Mouse (Mus musculus) CD4-positive, CD25-positive, alpha-beta regulatory T cell, adult 4 months (primary cell): ENCODE measurements at regions not wholly inside any gene's neighbourhood (a gene's known extent, or its start where the extent isn't known, plus 50 kb on each side); places are given as distances from the start of the nearest gene placed in this dataset.
A peak's percentile ranks its signal among the peaks of the same experiment; 100 is the strongest.
"Not testable (repeated sequence)": the region's sequence is repeated elsewhere in the genome, so short reads cannot be mapped to it uniquely, and the experiment has no call there.

Experiments
- ATAC-seq: one replicate; pipeline ENCODE4 v1.8.0; 2017

DNA sequence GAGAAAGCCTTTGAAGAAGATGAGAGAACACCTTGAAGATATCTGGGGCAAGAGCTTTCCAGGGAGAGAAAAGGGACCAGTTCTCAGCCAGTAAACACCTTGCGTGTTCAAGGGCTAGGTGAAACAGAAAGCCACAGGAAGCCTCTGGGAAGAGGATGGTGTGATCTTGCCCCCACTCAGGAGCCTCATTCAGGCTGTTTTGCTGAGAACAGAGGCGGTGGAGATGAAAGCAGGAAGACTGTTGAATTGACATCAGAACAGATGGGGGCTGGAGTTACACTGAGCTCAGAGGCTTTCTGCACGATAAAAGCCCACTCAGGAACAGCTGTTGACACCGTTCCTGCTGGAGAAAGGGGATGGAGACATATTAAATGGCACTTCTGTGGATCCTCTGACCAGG, 262.5 kb downstream of the Dad1 start:
- no peak for ATAC-seq

DNA sequence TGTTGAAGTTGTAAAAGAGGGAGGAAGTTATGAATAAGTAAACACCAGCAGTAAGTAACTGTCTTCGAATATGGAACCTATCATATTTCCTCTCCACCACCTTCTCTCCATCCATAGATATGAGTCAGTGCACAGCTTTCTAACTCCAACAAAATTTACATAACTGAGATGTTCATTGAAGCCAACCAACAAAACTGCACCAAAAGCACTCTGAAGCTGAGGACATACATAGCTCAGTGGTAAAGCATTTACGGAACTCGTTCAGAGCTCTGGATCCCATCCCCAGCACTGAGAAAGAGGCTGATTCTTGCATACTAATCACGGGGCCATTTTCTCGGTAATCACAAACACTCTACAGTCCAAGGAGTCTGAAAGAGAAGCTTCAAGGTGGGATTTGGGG, 273.1 kb downstream of the Dad1 start:
- no peak for ATAC-seq

DNA sequence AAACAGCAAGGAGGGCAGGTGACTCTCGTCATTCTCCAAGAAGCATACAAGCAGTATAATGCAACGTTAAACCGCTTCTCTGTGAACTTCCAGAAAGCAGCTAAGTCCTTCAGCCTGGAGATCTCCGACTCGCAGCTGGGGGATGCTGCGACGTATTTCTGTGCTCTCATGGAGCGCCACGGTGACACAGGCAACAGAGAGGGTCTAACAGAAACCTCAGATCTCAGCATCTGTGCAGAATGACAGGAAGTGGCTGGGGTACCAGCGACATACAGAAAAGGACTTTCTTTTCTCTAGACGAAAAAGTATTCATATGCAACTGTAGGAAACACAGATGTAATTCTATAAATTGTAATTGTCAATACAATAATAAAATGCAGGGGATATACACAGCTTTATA, 292.5 kb downstream of the Dad1 start:
- not testable (repeated sequence) for ATAC-seq

DNA sequence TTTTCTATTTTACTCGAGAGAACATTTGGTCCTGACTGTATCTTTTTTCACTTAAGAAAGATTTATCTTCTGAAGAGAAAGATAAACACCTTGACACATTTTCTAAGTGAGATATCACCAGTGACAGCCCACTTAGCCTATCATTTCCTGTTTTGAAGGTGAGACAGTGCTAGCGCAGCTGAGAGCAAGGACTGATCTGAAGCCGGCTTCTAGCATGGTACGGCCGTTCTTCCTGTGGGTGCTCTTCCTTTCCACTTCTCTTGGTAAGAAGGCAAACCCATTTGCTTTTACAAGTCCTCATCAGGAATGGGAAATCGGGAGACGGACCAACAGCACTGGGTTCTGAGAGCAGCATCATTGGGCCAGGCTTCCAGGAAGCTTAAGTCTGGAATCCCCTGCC, 293.1 kb downstream of the Dad1 start:
- peak; percentile 56 for ATAC-seq

DNA sequence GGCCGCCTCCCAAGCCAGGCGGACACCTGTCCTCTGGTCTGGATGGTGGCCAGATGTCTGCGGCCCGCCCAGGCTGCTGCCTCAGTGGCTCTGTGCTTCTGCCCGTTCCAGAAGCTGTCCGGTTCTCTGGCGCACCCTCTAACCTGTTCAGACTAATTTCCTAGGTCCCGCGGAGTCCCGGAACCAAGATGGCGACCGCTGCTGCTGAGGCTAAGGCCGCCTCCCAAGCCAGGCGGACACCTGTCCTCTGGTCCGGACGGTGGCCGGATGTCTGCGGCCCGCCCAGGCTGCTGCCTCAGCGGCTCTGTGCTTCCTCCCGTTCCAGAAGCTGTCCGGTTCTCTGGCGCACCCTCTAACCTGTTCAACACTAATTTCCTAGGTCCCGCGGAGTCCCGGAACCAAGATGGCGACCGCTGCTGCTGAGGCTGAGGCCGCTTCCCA, 318.1 kb downstream of the Dad1 start:
- ATAC-seq, result not testable (repeated sequence)

DNA sequence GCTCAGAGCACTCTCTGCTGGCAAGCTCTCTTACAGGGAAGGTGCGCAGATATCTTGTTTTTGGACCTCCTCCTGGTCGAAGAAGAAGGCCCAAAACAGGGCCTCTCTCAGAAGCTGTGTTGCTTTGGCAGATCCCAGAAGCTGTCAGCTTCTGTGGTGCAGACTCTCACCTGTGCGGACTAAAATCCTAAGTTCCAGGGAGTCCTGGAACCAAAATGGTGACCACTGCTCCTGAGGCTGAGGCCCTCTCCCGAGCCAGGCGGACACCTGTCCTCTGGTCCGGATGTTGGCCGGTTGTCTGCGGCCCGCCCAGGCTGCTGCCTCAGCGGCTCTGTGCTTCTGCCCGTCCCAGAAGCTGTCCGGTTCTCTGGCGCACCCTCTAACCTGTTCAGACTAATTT, 318.6 kb downstream of the Dad1 start:
- not testable (repeated sequence) for ATAC-seq

DNA sequence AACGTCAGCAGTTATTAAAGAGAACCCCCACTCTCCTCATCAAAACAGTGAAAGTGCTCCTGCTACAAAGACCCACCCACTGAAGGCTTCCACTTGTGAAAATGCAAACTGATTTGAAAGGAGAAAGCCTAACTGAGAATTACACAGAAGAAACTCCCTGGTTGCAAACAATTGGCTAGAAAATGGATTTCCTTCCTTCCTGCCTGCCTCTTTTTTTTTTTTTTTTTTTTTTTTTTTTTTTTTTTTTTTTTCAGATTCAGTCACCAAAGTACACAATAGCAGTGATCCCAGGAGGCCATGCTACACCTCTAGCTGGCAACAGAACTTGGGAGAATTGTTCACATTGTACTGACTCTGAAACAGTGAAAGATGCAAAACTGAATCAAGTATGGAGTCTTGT, 343.0 kb downstream of the Dad1 start:
- ATAC-seq, result no peak

DNA sequence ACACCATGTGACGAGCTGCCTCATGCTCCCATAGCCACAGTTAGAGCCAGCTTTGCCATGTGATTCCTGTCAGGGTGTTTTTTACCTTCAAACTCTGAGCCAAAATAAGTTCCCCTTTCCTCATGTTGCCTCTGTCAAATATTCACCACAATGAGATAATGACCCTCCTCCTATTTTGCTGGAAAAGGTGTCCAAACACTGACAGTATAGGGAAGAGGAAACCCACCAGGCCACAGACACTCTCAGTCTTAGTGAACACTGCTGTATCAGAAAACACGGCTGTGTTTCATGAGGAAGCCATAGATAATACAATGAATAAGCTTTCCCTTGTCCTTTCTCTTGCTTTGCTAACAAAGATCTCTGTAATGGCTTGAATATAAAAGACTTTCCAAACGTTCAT, 349.3 kb downstream of the Dad1 start:
- ATAC-seq, result no peak

DNA sequence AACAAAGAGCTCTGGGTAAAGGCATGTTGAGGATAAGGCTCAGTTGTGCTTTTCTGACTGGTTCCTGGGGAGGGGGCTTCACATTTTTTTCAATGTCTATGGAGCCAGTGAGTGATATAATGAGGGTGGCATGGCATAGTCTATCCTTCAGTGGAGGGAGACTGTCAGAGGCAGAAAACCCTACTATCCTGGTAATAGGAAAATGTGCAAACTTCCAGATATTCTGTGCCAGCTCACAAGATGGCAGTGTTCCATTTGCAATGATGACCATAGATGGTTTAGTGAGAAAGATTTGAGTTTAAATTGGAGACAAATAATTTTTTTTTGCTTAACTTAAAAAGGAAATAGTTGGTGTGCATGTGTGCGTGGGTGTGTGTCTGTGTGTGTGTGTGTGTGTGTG, 352.8 kb downstream of the Dad1 start:
- no peak for ATAC-seq

DNA sequence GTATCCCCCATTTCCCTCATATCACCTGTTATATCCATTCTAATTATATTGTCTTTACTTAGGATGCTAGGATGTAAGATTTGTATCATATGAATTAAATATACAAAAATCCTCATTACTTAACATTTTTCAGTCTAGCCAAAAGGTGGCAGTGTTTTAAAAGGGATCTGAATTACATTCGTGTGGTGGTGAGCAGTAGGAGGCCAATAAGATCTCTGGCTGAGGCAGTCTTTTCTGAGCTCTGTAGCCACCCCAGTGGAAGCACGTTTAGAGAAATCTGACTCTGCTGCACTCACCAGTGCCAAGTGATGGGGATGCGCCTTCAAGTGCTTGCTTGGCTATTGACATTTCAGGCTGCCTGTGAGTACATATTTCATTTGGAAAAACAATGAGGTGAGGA, 372.6 kb downstream of the Dad1 start:
- no peak for ATAC-seq

DNA sequence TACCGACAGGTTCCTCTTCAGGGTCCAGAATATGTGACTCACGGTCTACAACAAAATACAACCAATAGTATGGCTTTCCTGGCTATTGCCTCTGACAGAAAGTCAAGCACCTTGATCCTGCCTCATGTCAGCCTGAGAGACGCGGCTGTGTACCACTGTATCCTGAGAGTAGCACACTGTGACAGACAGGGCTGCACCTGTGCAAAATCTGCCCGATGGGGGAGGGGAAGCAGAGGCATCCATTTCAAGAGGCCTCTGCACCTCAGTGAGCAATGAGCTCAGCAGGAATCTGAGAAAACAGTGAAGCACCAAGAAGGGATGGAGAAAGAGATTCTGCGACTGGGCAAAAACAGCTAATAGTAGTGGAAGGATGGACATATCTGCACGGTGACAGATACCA, 377.3 kb downstream of the Dad1 start:
- ATAC-seq, result no peak

DNA sequence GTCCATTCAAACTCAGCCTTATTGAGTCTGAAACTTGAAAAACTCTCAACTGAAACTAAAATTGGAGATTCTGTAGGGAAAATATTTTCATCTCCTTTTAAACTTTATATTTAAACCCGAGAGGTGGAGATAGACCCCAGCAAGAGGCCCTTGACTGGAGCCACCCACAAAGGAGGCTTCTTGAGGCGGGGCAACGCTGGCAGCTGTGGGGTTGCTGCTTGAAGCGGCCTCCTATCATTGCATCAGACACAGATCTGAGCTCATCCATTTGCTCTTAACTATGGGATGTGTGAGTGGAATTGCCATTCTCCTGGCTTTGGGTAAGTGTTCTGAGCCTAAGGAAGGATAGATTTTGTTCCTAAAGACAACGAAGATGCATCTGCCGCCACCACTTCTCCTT, 378.2 kb downstream of the Dad1 start:
- no peak for ATAC-seq

DNA sequence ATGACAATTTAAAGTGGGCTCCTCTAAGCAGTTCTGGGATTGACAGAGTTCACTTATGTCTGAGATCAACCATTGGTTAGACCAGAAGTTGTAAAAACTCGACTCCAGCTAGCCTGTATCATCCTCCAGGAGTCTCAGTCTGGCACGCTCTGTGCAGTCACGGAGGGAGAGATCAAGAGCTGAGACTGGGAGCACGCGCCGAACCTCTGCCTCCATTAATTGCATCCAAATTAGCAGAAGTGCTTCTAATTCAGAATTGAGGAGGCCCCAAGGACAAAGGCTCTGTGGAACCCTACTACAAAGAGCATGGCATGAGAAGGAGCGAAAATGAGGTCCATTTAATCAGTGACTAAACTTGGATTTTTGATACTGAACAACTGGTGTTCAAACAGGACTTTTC, 406.9 kb downstream of the Dad1 start:
- no peak for ATAC-seq

DNA sequence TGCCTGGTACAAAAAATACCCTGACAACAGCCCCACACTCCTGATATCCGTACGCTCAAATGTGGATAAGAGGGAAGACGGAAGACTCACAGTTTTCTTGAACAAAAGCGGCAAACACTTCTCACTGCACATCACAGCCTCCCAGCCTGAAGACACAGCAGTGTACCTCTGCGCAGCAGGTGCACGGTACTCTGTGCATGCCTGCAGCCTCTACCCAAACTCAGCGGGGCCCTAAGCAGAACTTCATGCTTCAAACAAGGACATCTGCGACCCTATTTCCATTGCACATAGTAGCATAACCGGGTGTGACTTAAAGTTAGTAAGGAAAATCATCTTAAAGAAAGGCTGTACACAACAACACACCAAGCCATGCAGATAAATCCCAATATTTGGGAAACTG, 408.3 kb downstream of the Dad1 start:
- no peak for ATAC-seq

DNA sequence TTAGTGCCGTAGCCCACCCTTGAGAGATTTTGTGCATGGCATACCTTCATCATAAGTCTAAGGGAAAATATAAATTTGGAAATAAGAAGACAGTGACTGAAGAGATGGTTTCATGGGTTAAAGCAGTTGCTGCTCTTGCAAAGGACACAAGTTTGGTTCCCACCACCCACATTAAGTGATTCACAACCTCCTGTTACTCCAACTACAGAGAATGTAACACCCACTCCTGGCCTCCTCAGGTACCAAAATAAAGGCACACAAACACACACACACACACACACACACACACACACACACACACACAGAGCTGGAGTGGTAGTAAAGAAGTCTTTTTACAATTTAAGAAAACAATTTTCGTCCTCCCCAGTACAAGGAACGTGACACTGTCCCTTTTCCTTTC, 421.4 kb downstream of the Dad1 start:
- ATAC-seq, result no peak

DNA sequence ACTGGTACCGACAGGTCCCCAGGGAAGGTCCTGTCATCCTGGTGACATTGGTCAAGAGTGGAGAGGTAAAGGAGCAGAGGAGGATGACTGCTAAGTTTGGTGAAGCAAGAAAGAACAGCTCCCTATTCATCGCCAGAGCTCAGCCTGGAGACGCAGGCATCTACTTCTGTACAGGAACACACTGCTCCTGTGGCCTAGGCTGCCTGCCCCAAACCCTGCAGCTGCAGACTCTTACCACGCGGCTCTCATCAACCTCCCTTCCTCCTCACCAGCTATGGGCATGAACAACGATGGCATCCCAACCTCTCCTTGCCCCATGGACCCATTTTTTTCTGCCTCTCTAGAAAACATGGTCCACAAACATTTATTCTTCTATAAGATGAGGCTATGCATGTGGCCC, 422.3 kb downstream of the Dad1 start:
- ATAC-seq, result no peak

DNA sequence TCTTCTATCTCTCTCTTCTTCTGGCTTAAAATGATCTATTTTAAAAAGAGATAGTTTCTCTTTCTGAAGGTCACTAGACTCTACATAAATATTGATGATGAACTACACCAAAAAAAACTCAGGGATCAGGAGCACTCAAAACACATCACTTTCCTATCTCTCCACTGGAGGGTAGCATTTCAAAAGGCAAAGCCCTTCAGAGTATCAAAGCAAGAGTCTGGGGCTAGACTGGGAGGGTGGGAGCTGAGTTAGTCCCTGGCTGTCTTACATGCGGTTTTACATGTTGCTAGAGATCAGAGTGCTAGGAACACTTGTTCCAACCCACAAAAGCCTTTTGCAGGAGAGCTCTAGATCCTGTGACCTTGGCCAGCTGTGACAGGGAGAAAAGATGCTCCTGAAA, 423.2 kb downstream of the Dad1 start:
- ATAC-seq, result no peak

DNA sequence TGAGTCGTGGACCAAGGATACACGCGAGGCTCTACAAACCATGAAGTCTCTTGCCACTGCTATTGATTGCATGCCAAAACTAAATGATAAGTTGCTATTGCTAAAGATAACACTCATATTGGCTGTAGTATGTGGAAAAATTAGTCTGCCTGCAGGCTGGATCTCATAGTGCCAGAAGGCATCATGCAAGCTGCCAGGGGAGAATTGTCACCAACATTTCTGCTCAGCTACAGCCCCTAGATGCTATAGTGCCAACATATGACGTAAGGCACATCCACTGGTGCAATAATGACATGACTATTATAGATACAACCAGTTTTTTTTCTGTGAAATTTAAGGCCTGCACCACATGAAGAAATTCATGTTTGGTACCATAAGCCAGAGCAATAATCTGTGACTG, 427.1 kb downstream of the Dad1 start:
- ATAC-seq, result no peak

DNA sequence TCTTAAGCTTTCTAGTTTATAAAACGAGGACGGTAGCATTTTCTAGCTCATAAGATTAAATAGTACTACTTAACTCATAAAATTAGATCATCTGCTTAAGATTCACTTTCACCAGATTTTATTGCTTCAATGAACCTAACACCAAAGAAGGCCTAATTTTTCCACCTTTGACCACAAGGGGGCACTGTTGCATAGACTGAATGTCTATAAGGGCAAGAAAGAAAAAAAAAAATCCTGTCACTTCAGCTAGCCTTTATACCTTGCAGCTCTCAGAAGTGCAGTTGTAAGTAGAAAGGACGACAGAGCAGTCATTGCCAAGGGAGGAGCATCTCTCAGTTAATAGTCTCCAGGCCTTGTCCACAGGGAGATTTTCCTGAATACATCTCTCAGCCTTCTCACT, 447.7 kb downstream of the Dad1 start:
- no peak for ATAC-seq

DNA sequence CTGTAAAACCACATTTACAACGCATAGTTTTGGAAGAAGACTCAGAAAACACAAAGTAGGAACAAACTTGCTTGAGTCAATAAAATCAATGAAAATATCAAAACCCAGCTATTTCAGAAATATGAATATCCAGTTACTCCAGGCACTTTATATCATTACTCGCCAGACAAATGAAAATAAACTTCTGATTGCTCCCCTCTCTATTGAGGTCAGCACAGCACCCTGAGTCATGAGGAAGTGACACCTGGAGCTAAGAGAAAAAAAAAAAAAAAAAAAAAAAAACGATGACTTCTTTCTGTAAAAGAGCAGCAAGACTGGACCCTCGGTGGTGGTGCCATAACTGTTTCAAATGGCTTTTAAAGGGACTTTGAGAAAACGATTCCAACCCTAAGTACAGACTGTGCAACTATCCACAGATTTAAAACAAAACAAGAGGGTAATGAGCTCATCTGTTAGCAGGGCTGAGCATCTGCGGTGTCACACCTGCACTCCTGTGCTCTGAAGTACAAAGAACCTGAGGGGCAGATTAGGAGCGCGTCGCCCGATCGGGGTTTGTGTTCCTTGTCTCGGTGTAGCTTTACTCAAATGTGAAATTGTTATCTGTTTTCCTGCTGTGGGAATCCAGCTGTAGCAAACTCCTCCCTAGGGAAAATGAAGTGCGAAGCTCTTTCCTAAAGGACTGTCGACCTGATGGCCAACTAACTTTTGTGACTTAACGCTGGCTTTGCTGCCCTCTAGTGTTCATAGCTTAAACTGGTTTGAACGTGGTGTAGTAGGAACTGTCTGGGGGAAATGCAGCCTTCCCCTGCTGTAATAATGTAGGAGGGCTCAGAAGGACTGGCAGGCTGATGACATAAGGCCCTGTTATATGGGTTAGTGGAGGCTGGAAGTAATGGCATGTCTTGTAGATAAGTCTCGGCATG, 449.9 kb downstream of the Dad1 start:
- ATAC-seq, result peak; percentile 60

DNA sequence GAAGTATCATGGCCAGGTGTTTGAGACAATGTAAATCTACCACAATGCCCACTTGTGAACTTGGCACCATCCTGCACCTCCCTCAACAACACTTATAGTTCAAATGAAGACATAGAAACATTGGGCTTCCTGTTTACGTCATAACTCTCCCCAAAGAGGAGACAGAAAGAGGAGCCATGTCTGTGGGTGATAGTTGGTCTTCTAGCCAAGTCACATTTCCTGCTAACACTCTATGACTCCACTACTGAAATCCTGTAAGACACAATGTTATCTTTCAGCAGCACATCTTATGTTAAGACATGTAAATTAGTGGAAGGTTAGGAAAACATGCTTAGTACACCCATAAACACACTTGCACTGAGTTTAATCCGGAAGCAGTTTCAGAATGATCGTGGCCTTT, 451.4 kb downstream of the Dad1 start:
- ATAC-seq, result peak; percentile 78

DNA sequence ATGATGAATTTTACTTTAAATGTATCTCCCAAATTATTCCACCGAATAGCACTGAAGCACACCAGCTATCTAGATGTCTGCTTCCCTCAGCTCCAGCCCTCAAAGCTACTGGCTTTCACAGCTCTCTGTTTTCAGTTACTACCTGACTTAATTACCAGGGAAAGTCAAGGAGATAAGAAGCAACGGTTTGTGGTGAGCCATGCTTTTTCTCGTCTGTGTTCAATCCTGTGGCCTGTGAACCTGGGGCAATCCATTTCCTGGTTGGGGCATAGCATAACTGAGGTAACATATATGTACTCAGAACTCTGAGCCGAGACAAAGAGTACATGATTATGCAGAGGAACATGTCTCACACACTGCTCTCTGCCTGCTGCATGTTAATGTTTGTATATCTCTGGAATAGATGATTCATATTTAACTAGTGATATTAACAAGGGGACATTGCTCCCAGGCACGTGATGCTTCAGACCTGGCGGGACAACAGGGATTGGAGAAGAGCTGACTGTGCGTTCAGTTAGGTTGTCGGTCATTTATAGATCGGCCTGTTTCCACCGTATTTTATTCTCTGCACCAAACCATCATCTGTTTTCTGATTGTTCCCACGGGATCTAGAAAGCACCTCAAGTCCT, 453.3 kb downstream of the Dad1 start:
- ATAC-seq, result no peak

DNA sequence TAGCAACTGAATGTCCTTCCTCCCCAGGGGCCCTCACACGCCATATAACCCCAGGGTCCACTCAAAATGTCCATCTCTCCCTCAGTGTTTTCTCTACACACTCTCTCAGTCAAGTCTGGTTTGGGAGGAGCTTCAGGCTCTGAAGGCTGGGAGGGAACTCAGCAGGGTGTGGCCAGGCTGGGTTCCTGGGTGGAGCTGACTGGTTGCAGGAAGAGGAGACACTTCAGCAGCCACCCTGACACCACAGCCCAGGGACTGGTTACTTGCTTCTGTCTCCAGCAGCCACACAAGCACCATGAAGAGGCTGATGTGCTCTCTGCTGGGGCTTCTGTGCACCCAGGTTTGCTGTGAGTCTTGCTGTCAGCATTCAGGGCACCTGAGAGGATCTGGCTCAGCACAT, 458.7 kb downstream of the Dad1 start:
- peak; percentile 62 for ATAC-seq

DNA sequence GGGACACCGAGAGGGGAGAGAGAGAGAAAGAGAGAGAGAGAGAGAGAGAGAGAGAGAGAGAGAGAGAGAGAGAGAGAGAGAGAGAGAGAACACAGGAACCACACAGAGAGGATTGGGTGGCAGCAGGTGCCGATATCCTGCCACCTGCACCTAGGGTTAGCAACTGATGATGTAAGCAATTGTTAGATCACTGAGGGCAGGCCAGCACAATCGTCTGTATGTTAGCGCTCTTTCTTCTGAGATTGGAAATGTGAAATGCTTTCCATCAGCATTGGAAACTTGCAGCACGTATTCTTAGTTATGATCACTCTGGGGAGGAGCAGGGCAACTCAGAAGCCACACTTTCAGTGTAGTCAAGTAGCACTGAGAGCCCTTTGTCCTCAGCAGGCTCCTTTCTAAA, 459.4 kb downstream of the Dad1 start:
- ATAC-seq, result peak; percentile 74
